Mouse (Mus musculus): ENCODE measurements around the gene Dcaf8.

Dcaf8 gene

DNA sequence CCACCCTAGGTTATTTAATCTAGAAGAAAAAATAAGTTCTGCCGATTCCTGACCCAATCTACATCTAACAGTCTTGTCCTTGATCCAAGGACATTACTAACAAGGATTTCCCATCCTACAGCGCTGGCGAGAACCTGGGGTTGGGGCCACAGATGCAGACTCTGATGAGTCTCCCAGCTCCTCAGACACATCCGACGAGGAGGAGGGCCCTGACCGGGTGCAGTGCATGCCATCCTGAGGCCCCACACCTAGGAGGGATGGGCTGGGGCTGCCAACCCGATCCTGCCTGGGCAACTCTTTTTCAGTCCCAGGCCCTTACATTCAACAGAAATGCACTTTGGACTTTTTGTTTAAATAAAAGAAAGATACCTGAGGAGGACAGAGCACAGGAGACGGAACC lies 46.6 kb downstream of the Dcaf8 start:
- no peak for DNase-seq (ENCODE audit: low spot score)

DNA sequence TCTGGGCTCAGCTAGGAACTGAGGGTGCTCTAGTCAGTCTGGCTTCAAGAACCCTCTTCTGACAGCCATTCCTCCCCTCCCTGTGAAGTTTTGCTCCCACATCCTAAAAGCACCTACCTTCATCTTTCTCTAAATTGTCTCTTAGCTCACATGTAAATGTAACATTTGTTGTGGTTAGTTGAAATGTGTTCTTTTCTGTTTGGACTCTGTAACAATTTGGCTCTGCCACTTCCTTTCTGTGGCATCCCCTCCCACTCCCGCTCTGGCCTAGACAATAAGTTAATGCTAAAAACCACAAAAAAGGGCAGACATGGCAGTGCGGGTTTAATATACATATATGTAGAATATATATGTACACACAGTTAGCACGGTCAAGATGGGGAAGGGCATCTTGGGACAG lies 49.3 kb downstream of the Dcaf8 start:
- no peak for DNase-seq (ENCODE audit: low spot score)

DNA sequence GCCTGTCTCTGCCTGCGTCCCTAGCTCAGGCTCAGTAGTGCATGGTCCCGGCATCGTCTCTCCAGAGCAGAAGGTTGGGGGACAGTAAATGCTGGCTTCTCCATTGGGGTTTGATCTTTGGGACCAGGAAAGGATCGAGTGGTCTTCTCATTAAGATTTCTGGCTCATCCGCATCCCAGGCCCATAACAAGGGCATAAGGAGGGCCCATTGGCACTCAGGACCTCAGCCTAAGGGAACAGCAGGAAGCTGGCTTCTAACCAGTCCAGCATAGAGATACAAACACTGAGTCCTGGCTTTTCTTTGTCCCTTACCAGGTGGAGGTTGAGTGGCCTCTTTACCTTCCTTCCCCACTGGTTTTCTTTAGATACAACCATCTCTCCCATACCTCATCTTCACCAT lies 50.0 kb downstream of the Dcaf8 start:
- no peak for DNase-seq (ENCODE audit: low spot score)

DNA sequence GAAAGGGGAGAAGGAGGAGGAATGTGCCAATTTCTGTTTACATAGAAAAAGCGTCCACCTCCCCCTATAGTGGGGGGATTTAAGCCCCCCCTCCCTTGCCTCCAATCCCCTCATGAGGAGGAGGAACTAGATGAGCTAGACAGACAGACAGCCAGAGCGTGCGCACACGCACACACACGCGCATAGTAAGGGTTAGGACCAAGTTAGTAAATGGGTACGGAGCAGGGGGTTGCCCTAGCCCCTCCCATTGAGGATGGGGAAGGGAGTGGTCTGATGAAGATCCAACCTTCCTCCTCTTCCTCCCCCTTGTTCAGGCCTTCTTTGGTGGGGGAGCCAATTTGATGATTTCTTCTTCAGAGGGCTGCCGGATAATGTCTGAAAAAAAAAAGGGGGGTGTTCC lies 50.4 kb downstream of the Dcaf8 start:
- no peak for DNase-seq (ENCODE audit: low spot score)

DNA sequence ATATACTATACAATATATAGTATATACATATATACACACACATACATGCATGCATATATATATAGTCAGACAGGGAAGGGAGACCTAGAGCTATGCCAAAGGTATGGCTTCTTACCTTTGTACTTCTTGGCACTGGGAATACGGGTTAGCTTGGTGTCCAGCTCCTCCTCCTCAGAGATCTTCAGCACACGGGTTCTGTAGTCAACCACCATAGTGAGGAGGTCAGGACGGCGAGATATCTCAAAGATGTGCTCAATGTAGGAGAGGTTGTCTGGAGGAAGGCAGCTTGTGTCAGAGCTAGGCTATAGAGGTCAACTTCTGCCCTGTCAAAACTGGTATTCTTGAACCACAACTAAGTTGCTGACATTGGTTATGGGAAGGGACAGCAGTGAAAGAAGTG lies 51.1 kb downstream of the Dcaf8 start:
- no peak for DNase-seq (ENCODE audit: low spot score)

DNA sequence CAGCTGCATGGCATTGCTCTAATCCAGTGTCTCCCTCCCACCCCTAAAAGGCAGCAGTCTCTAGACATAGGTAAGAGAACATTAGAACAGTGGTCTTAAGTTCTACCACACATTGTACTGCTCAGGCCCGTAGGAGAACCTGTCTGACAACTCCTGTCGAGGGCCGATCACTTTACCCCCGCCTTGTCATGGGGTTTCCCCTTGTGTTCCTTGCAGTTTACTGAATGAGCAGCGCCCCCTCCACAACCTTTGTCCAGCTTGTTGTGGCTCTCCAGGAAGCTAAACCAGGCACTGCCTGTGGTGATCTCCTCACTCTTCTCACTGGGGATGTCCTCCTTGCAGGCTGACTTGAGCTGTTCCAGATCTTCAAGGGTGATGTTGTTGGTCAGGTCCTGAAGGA lies 52.3 kb downstream of the Dcaf8 start:
- DNase-seq (ENCODE audit: low spot score): no peak

DNA sequence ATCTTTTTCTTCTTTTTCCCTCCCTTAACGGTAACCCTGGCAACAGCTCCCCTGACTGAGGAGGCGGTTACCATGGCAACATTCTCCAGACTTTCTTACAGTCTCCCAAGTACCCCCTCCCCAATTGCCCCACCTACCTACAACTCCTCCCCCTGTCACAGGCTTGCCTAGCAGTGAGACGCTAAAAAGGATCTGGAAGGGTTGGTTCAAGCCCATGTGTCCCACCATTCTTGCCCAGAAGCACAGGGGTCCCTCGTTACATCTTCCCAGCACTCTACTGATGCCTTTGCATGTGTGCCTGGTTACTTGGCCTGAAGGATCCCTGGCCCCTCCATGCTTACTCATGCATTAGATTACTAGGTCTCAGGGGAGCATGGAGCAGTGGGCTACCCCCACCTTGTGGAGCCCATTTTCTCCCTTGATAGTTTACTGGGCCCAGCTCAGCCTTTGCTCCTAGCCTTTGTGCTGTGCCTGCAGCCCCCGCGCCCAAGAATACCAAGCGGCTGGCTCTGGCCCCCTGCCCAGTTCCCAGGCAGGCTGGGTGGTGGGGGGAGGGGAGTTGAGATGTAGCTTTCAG lies 53.1 kb downstream of the Dcaf8 start:
- no peak for DNase-seq (ENCODE audit: low spot score)

DNA sequence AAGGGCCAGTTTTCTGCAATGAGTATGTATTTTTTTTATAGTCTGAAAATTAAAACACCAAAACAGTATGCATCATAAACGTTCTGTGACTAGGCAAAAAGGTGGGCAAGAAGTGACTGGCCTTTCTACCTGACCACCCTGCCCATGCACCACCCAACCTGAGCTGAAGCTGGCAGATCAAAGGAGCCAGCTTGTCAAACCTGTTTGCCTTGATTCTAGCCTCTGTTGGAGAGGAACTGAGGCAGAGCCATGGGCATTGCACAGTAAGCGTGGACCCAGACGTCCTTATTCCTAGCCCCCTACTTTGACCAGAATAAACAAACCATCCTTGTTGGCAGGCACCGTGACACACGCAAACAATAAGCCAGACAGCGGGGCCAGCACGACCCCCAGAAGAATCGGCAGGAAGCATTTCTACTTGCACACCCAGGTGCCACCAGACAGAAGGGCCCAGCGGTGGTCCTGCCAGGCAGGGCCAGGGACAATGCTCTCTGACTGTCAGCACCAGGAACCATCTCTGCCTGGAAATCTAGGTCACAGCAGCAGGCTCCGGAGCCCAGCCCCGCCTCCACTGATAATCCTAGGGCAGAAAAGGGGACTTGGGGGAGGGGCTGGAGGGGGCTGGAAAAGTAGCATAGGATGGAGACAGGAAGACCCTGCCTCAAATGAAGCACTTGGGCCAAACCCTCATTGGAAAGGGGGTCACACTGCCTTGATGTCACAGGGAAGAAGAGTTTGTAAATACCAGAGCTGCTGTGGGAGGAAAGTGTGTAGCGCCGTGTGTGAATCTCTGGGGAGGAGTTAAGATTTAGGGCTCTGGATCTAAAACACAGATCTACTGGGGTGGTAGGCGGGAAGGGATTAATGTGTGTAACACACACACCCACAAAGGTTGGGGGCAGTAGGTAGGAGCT lies 54.3 kb downstream of the Dcaf8 start:
- no peak for DNase-seq (ENCODE audit: low spot score)

DNA sequence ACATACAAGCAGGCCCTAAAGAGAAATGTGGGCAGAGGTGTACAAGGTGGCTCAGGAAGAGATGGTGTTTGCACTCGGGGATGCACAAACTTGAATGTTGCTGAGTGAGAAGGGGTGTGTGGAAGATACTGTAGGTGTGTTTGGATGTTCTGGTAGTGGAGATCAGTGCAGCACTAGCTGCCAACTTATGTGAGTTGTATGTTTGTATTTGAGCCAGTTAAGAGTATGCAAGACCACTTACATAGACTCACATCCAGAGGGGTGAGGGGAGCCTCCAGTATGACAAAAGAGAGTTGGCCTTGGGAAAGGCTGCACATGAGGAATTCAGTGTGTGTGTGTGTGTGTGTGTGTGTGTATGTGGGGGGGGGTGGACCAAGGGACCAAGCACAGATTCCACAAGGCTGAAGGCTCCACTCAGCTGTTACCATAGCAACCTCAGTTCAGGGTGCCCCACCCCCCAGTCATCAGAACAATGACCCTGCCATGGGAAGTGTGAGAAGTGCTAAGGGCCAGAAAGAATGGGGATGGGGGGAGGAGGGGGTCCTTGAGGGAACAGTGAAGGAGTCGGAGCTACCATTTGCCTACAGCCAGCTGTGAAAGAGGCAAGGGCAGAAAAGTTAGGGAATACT lies 55.1 kb downstream of the Dcaf8 start:
- no peak for DNase-seq (ENCODE audit: low spot score)

DNA sequence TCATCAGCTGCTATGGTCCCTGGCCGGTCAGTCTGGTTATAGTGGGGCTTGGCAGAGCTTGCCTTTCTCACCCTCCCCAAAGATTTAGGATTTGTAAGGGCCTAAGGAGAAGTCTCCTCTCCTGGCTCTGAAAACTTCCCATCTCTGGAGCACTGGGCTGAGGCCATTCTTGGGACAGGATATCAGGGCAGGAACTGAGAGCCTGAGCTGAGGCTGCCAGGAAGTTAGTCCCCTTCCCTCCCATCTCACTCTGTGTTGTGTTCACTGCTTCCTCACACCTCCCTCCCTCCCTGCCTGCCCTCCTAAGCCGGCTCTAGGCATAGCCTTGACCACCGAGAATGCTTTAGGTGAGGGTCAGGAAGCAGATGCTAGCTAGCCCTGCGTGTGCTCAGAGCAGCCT lies 55.7 kb downstream of the Dcaf8 start:
- no peak for DNase-seq (ENCODE audit: low spot score)

DNA sequence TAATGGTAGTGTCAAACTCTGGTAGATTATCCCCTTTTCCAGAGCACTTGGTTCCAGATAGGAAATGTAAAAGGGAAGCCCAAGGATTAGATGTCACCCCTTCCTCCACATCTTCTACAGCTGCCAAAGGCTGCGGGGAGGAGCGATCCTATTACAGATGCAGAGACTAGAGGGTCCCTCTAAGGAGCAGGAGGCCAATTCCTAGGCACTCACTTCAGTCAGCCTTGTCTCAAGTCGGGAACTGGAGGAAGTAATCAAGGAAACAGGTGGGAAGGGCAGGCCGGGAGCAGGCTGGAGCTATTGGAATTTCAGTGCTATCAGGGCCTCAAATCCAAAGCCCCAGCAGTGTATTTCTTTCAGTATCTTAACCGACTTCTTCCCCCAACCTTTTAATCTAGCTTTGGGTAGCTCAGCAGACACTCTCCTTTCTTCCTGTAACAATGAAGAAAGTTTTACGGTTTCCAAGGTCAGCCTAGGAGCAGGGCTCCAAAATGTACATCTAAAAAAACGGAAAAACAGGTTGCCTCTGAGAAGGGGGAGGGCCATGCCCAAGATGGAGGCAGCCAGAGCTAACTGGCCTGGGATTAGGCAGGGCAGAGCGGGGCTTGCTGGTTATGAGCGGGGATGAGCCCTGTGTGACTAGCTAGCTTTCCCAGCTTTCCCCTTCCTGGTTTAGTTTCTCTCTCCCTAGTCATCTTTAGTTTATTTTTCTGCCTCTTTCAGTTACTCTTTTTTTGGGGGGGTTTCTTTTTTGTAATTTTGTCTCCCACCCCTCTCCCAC lies 56.3 kb downstream of the Dcaf8 start:
- no peak for DNase-seq (ENCODE audit: low spot score)

DNA sequence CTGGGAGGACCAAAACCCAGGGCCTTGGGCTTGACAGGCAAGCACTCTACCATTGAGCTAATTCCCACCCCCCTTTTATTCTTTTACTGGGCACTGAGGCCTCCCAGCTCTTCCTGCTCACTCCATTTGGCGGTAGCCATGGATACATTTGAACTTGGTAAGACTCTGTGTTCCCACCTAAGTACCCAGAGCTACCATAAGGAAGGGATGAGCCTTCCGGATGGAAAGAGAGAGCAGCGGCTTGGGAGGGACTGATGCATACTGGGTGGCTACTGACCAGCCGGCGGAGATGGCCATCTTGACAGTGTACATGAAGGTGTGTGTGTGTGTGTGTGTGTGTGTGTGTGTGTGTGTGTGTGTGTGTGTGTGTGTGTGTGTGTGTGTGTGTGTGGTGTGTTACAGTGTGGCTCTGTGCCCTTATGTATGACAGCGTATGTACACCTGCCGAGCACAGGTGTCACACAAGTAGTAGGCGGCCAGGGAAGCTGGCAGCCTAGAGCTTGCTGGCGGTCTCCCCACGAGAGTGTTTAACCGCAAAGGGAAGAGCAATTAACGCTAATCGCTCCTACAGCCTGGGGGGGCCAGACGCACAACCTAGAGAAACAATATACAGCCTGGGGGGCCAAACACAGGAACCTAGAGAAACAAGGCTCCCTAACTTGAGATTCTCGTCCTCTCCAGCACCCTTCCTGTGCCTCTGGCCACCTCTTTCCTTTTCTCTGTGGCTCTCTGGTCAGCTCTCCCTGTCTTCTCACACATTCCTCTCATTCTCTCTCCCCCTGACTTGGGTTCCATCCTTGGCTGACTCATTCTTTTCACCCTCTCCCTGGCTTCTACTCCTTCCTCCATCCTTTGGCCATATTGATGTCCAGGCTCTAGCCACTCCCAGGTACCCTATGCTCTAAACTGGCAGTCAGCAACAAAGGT lies 57.2 kb downstream of the Dcaf8 start:
- DNase-seq (ENCODE audit: low spot score): no peak

DNA sequence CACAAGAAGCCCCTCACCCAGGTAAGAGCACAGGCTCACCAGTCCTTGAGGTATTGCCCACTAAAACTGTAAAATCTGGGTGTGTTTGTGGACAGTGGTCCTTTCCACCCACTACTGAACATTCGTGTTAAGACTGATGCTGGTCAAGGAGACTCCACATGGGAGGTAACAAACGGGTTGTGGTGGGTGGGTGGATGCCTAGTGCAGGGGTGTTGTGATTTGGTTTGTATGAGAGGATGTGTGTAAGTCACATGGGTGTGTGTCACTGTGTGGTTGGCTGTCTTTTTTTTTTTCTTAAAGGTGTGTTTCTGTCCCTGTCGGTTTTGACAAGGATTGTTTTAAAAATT lies 57.8 kb downstream of the Dcaf8 start:
- DNase-seq (ENCODE audit: low spot score): no peak

DNA sequence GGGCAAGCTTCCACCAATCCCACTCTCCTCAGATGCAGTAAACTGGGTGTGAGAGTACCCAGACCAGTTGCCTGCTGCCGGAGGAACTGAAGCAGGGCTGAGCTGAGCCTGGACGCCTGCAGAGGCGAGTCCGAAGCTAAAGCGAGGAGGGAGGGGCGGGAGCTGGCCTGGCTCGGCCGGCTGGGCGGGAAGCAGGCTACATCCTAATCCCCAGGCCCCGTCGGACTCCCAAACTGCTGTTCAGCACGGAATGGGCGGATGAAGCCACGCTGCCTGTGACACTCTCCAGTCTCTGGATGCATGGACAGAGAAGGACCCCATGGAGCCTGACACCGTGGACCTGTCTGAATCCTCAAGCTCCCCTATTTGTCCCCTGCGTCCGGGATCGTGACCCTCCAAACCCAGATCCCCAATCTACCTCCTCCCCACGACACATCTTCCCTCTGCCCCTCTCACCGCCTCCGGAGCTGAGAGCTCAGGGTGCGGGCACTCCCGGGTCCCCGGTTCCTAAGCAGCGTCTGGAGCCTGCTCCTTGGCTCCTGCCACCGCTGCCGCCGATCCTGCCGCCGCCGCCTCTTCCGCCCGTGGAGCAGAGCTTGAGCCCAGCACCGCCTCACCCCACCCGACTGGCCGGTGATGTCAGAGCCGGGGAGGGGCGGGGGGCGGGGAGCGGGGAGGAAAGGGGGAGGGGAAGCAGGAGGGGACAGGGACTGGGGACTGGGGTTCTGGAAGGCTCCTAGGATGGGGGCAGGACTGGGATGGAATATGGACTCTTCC lies 58.4 kb downstream of the Dcaf8 start, which contains the start of gene Pea15a:
Gene Pea15a, minus strand, starts transcription at position 664 of the 777 bp plus-strand sequence.
- peak; percentile 78 for DNase-seq (ENCODE audit: low spot score)

DNA sequence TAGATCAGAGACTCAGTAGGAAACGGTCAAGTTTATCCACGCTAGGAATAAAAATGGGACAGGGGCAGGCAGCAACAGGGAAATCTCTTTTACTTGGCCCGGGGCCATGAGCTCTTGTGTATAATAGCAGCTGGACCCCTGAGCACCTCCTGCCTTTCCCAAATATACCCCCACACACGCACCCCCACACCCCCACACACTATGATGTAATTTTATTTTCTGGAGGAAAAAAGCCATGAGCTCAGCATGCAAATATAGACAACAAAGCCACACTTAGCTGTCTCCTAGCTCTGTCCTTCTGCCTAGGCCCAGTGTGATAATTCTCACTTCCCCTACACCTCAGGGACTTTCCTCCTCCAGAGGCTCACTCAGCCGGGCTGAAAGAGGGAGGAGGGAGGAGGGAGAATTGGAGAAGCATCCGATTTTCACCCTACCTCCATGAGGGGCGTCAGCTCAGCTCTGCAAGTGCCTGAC lies 59.3 kb downstream of the Dcaf8 start:
- DNase-seq (ENCODE audit: low spot score): no peak

DNA sequence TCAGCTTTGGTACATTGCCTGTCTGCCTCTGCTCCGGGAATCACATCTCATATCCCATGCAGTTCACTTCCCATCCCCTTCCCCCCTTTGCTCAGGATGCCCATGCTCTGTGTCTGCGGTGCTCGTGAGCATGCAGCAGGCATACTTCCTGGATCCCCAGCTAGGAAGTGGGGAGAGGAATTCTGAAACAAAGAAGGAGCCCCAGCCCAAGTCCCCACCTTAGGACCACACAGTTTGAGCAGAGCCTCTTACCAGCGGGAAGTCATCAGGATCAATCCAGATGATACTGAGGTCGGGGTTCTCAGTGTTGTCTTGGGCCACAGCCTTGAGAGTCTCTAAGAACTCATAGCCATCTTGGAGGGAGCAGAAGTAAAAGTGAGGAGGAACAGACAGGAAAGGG lies 64.9 kb downstream of the Dcaf8 start:
- no peak for DNase-seq (ENCODE audit: low spot score)

DNA sequence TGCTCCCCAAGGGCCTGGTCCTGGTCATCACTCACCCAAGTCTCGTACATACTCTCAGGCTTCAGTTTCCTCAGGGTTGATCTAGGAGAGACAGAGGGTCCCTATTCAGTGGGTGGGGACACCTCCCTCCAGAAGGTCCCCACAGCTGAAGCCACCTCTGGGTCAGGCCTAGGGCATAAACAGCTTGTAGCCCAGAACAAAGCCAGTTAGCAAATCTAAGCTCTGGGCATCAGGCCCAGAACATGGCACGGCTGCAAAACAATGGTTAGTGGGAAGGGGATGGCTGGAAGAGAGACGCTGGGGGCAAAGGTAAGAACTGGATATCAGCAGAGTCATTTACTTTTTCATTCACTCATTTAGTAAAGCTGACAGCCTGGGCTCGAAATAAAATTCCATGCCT lies 65.9 kb downstream of the Dcaf8 start:
- DNase-seq (ENCODE audit: low spot score): no peak

DNA sequence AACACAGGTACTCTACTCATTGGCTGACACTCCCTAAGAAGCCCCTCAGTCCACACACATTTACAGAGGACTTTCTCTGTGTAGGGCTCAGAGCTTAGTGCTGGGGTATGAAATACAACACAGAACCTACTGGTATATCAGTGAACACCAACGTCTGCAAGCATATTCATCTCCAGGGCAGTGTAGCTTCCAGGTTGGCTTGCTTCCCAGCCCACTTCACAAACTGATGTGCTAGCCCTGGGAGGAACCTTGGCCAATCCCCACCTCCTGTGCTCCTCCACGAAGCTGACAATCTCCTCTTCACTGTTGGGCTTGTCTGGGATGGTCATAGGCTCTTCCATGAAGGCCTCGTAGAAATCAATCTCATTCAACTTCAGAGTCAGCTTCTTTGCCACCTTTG lies 66.9 kb downstream of the Dcaf8 start:
- DNase-seq (ENCODE audit: low spot score): no peak

DNA sequence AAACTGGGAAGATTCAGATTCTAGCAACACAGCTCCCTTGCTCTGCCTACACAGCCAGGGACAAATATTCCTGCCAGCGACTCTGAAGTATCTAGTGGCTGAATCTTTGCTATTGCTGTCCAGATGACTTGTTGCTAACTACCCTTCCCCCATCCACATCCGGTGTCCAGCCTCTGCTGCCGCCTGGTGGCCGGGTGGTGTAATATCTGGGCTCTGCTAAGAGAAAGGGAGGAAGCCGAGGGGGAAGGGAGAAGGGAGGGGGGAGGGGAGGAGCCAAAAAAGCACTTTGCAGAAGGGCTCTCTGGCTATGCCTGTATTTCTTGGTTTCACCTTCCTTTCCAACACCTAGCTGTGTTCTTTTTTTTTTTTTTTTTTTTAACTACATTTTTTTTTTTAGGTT lies 69.3 kb downstream of the Dcaf8 start:
- peak; percentile 86 for DNase-seq (ENCODE audit: low spot score)

DNA sequence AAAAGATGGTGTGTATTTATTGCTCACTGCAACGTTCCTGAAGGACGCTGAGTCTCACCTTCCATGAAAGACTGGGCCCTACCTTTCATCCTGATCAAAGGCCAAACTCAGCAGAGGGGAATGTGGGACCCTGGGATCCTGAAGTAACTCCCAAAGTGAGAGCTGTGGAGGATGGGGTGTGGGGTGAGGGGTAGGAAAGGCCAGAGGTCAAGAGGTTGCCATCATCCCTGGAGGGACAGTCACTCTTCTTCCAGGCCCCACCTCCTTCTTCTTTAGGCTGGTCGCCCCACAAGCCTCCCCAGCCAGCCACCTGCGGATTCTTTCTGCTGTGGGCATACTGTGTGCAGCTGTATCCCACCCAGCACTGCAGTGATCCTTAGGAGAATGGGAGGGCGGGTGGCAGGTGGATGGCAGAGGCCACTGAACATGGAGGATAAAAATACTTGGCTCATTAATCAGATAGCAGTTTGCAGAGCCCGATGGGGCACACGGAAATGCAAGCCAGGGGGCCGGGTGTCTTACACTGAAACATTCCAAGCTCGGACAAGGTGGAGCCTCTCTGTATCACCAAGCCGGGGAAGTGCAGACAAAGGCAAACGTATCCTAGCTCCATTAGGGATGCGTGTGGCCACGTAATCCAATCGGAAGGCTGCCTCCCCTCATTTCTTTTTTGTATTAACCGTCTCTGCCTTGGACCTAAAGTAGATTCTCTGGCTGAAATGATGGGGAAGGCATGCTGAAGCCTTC lies 70.5 kb downstream of the Dcaf8 start:
- DNase-seq (ENCODE audit: low spot score): no peak

Data from ovary, adult 18-20 months (tissue).